Mouse (Mus musculus) CD4-positive naive resting alpha-beta T cell, adult 76 days (primary cell): ENCODE results near the gene Rbbp8nl. TPM values are rescaled to one million over a fixed set of nuclear protein-coding genes. Genes with fewer than 3 reads are reported as not detected.

ENCODE experiments used
- total RNA-seq: library from RNA; stranded (reverse); gene quantifications from one replicate; pipeline ENCODE4 v1.2.4, GENCODE M21; 2023

The Rbbp8nl gene
- total RNA-seq, result not detected

GRCm38 (mm10) chr2:180289440-180290108 is at the start of gene Rbbp8nl:
TSS of gene Rbbp8nl (minus strand) at chr2:180289879.

GRCm38 (mm10) chr2:180334551-180334986 is 44.9 kb upstream of the Rbbp8nl start, which contains the start of gene Gata5:
TSS of gene Gata5 (minus strand) at chr2:180334699.

GRCm38 (mm10) chr2:180273394-180274244 is 16.1 kb downstream of the Rbbp8nl start, which contains the start of gene Cables2:
TSS of gene Cables2 (minus strand) at chr2:180273496.

GRCm38 (mm10) chr2:180257001-180257521 is 32.6 kb downstream of the Rbbp8nl start, which contains the start of gene Rps21:
TSS of gene Rps21 (plus strand) at chr2:180257377.

Other genes starting within 250 kb of the Rbbp8nl start
- gene Psma7, start 247.4 kb downstream of the Rbbp8nl start, total RNA-seq, result 120 TPM
- 5.3 TPM for gene Ss18l1, start 247.4 kb downstream of the Rbbp8nl start, total RNA-seq
- 17.5 TPM for gene Mtg2, start 219.3 kb downstream of the Rbbp8nl start, total RNA-seq
- gene Hrh3, start 185.4 kb downstream of the Rbbp8nl start, total RNA-seq, result not detected
- gene Osbpl2, start 170.6 kb downstream of the Rbbp8nl start, total RNA-seq, result 31.1 TPM
- 129 TPM for gene Adrm1, start 118.4 kb downstream of the Rbbp8nl start, total RNA-seq
- gene Lama5, start 64.0 kb downstream of the Rbbp8nl start, total RNA-seq, result 0.29 TPM
- gene Rps21, start 32.5 kb downstream of the Rbbp8nl start, total RNA-seq, result 2,699 TPM
- gene Cables2, start 16.4 kb downstream of the Rbbp8nl start, total RNA-seq, result 41.6 TPM
- not detected for gene Gata5, start 44.8 kb upstream of the Rbbp8nl start, total RNA-seq
- gene Slco4a1, start 166.4 kb upstream of the Rbbp8nl start, total RNA-seq, result 8.4 TPM
- gene Ntsr1, start 210.1 kb upstream of the Rbbp8nl start, total RNA-seq, result not detected